Mouse (Mus musculus): Measurements from ENCODE around the gene Arhgdia. TPM values are rescaled to one million over a fixed set of nuclear protein-coding genes. Genes with fewer than 3 reads are reported as not detected.

The Arhgdia gene
- polyA plus RNA-seq (2015; fragmentation: Nextera tagmentation; extraction: Ambion mirVana), result 553 and 615 TPM in 2 replicates

GRCm38 (mm10) chr11:120581490-120582267 lies at the start of gene Arhgdia:
TSS of gene Arhgdia (minus strand) at chr11:120581624.
- peak; percentile 89 for DNase-seq (ENCODE audit: low spot score)

GRCm38 (mm10) chr11:120630401-120630871 lies 49.0 kb upstream of the Arhgdia start:
- DNase-seq (ENCODE audit: low spot score), result peak; percentile 23

- DNase-seq (ENCODE audit: low spot score), result peak; percentile 40
Measured at GRCm38 (mm10) chr11:120629911-120630310, 48.5 kb upstream of the Arhgdia start.

GRCm38 (mm10) chr11:120629341-120629730 lies 47.9 kb upstream of the Arhgdia start:
- peak; percentile 79 for DNase-seq (ENCODE audit: low spot score)

- no peak for DNase-seq (ENCODE audit: low spot score)
Measured at GRCm38 (mm10) chr11:120628601-120629340, 47.3 kb upstream of the Arhgdia start.

- peak; percentile 80 for DNase-seq (ENCODE audit: low spot score)
Measured at GRCm38 (mm10) chr11:120627468-120628300, 46.3 kb upstream of the Arhgdia start.

- no peak for DNase-seq (ENCODE audit: low spot score)
Measured at GRCm38 (mm10) chr11:120626785-120627467, 45.5 kb upstream of the Arhgdia start.

GRCm38 (mm10) chr11:120625152-120625775 lies 43.8 kb upstream of the Arhgdia start, which contains the start of gene Sirt7:
TSS of gene Sirt7 (minus strand) at chr11:120625240.
- DNase-seq (ENCODE audit: low spot score), result no peak

GRCm38 (mm10) chr11:120624680-120625111 lies 43.3 kb upstream of the Arhgdia start:
- DNase-seq (ENCODE audit: low spot score), result peak; percentile 88

- peak; percentile 77 for DNase-seq (ENCODE audit: low spot score)
Measured at GRCm38 (mm10) chr11:120623961-120624679, 42.7 kb upstream of the Arhgdia start.

- no peak for DNase-seq (ENCODE audit: low spot score)
Measured at GRCm38 (mm10) chr11:120622805-120623204, 41.4 kb upstream of the Arhgdia start.

GRCm38 (mm10) chr11:120620195-120620594 lies 38.8 kb upstream of the Arhgdia start:
- no peak for DNase-seq (ENCODE audit: low spot score)

GRCm38 (mm10) chr11:120618619-120619535 lies 37.5 kb upstream of the Arhgdia start:
- DNase-seq (ENCODE audit: low spot score), result no peak

- DNase-seq (ENCODE audit: low spot score), result peak; percentile 94
Measured at GRCm38 (mm10) chr11:120617519-120618112, 36.2 kb upstream of the Arhgdia start, which contains the start of gene Pcyt2. TSS of gene Pcyt2 (minus strand) at chr11:120617936.

- no peak for DNase-seq (ENCODE audit: low spot score)
Measured at GRCm38 (mm10) chr11:120616617-120617294, 35.3 kb upstream of the Arhgdia start.

GRCm38 (mm10) chr11:120615606-120616203 lies 34.3 kb upstream of the Arhgdia start:
- DNase-seq (ENCODE audit: low spot score), result no peak

GRCm38 (mm10) chr11:120615167-120615566 lies 33.7 kb upstream of the Arhgdia start:
- no peak for DNase-seq (ENCODE audit: low spot score)
